Mouse (Mus musculus) layer of hippocampus, adult 9-11 months (tissue): ENCODE results near the gene Gm11236.
"Not testable (repeated sequence)": the region's sequence is repeated elsewhere in the genome, so short reads cannot be mapped to it uniquely, and the experiment has no call there.

Experiments
- DNase-seq: peaks from one replicate; pipeline ENCODE4 v3.0.0; 2022

The Gm11236 gene

DNA sequence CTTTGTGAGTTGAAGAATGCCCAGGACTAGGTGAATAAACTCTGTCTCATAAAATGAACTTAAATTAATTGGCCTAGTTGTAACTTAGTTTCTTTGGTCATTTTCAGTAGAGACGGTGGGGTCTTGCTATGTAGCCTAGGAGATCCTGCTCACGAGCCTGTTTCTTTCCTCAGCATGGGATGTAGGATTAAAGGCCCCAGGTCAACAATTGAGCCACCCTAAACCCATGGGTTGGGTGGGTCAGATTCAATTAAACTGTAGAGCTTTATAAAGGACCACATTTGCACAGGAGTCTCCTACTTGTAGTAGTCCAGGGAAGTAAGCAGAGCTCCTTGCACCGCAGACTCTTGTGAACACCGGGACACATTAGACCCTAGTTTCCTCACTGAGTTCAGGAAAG is at the start of gene Gm11236:
TSS of gene Gm11236 (plus strand) at position 301 of the 400 bp plus-strand sequence.
- not testable (repeated sequence) for DNase-seq

DNA sequence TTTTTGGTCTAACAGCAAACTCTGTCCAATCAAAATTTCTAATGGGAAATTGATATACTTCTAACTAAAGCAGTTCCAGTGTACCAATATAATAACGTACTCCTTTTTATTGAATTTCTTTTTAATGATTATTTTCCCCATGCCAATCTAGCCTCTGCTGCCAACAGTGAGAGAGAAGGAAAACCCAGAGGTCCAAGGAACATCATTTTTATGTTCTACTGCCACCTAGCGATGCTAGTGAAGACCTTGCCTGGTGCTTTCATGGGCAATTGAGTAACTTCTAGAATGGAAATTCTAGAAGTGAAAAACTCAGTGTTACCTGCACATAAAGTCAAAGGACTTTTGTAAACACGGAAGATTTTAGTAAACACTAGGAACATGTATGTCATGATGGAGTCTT is 38.7 kb upstream of the Gm11236 start:
- DNase-seq = no peak

DNA sequence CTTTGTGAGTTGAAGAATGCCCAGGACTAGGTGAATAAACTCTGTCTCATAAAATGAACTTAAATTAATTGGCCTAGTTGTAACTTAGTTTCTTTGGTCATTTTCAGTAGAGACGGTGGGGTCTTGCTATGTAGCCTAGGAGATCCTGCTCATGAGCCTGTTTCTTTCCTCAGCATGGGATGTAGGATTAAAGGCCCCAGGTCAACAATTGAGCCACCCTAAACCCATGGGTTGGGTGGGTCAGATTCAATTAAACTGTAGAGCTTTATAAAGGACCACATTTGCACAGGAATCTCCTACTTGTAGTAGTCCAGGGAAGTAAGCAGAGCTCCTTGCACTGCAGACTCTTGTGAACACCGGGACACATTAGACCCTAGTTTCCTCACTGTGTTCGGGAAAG is 30.3 kb upstream of the Gm11236 start, which contains the start of gene Gm11238:
TSS of gene Gm11238 (plus strand) at position 301 of the 400 bp plus-strand sequence.
- DNase-seq = not testable (repeated sequence)

DNA sequence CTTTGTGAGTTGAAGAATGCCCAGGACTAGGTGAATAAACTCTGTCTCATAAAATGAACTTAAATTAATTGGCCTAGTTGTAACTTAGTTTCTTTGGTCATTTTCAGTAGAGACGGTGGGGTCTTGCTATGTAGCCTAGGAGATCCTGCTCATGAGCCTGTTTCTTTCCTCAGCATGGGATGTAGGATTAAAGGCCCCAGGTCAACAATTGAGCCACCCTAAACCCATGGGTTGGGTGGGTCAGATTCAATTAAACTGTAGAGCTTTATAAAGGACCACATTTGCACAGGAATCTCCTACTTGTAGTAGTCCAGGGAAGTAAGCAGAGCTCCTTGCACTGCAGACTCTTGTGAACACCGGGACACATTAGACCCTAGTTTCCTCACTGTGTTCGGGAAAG is 15.2 kb upstream of the Gm11236 start, which contains the start of gene Gm11237:
TSS of gene Gm11237 (plus strand) at position 301 of the 400 bp plus-strand sequence.
- DNase-seq = not testable (repeated sequence)

DNA sequence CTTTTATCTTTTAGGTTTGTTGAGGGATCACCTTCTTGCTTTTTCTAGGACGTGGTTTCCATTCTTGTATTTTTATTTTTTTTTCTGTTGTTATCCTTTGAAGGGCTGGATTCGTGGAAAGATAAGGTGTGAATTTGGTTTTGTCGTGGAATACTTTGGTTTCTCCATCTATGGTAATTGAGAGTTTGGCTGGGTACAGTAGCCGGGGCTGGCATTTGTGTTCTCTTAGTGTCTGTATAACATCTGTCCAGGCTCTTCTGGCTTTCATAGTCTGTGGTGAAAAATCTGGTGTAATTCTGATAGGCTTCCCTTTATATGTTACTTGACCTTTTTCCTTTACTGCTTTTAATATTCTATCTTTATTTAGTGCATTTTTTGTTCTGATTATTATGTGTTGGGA is 23.9 kb downstream of the Gm11236 start:
- not testable (repeated sequence) for DNase-seq

DNA sequence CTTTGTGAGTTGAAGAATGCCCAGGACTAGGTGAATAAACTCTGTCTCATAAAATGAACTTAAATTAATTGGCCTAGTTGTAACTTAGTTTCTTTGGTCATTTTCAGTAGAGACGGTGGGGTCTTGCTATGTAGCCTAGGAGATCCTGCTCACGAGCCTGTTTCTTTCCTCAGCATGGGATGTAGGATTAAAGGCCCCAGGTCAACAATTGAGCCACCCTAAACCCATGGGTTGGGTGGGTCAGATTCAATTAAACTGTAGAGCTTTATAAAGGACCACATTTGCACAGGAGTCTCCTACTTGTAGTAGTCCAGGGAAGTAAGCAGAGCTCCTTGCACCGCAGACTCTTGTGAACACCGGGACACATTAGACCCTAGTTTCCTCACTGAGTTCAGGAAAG is 30.1 kb downstream of the Gm11236 start, which contains the start of gene Gm11239:
TSS of gene Gm11239 (plus strand) at position 301 of the 400 bp plus-strand sequence.
- DNase-seq = not testable (repeated sequence)

DNA sequence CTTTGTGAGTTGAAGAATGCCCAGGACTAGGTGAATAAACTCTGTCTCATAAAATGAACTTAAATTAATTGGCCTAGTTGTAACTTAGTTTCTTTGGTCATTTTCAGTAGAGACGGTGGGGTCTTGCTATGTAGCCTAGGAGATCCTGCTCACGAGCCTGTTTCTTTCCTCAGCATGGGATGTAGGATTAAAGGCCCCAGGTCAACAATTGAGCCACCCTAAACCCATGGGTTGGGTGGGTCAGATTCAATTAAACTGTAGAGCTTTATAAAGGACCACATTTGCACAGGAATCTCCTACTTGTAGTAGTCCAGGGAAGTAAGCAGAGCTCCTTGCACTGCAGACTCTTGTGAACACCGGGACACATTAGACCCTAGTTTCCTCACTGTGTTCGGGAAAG is 45.3 kb downstream of the Gm11236 start, which contains the start of gene Gm428:
TSS of gene Gm428 (plus strand) at position 301 of the 400 bp plus-strand sequence.
- not testable (repeated sequence) for DNase-seq
